Mouse (Mus musculus) right cerebral cortex, adult 18-20 months (tissue): Measurements from ENCODE around the gene Pum1.

ENCODE experiments used
- DNase-seq: peaks from one replicate; pipeline ENCODE4 v3.0.0; 2022; ENCODE audit warnings: mixed read lengths

The Pum1 gene

GRCm38 (mm10) chr4:130828851-130829673, 165.9 kb downstream of the Pum1 start:
- DNase-seq: peak; percentile 56
